Mouse (Mus musculus) midbrain, embryonic 10.5 days (tissue): ENCODE data around the gene Pik3cd. TPM values are rescaled to one million over a fixed set of nuclear protein-coding genes. Genes with fewer than 3 reads are reported as not detected.

Source experiments
- DNase-seq: peaks from one replicate; pipeline ENCODE4 v3.0.0-alpha.2; 2017; ENCODE audit warnings: low spot score
- H3K27ac ChIP-seq: fragments of 300-500 bp; sonication (generic); replicated peaks from 2 replicates; pipeline ENCODE4 v1.5.1; 2016; ENCODE audit warnings: mild to moderate bottlenecking
- H3K27me3 ChIP-seq: fragments of 300-500 bp; sonication (generic); 2 replicates; pipeline ENCODE4 v1.6.1; 2016; ENCODE audit warnings: low read depth, mild to moderate bottlenecking; ENCODE audit not compliant: poor library complexity, severe bottlenecking
- H3K36me3 ChIP-seq: fragments of 300-500 bp; sonication (generic); 2 replicates; pipeline ENCODE4 v1.6.1; 2016; ENCODE audit warnings: mild to moderate bottlenecking, moderate library complexity
- H3K4me1 ChIP-seq: fragments of 300-500 bp; sonication (generic); 2 replicates; pipeline ENCODE4 v1.6.1; 2016
- H3K4me3 ChIP-seq: fragments of 300-500 bp; sonication (generic); 2 replicates; pipeline ENCODE4 v1.5.1; 2016; ENCODE audit warnings: mild to moderate bottlenecking, moderate library complexity
- H3K9me3 ChIP-seq: fragments of 300-500 bp; sonication (generic); replicated peaks from 2 replicates; pipeline ENCODE4 v1.6.1; 2016; ENCODE audit warnings: mild to moderate bottlenecking
- WGBS: fragments of 180-500 bp; shearing (Covaris S2); methylation state at CpG from one replicate; pipeline ENCODE4 v1.1.7; 2016; 5-methylcytosine and 5-hydroxymethylcytosine counted together
- polyA plus RNA-seq: library from polyadenylated mRNA; unstranded; fragments of >200 nt; fragmentation: Nextera tagmentation; extraction: Ambion mirVana; gene quantifications from 2 replicates; pipeline ENCODE4 v1.2.1, GENCODE M21; 2016

Pik3cd gene
- polyA plus RNA-seq, 1 experiment from 2014 or later = 7.9 TPM

GRCm38 (mm10) chr4:149722104-149723020 lies 20.0 kb upstream of the Pik3cd start:
- peaks cover 99% of the 10 kb centered on the region for H3K36me3 ChIP-seq
- WGBS = 93% methylated on average over 24 of the region's 24 CpGs

DNA sequence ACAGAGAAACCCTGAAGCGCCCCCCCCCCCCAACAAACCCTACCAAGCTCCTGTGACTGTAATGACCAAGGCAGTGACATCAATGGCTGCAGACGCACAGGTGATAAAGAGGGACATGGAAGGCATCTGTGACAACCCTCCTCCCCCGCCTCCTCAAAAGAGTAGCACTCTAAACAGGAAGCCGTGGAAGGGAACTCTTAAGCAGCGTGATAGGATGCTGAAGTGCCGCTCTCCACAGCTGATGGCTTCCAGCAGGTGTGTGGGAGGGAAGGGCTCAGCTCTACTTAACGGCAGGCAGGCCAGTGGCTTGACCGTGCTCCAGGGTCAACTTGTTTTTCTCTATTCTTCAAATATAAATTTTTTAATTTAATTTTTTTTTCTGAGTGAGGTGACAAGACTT lies 18.8 kb upstream of the Pik3cd start:
- H3K36me3 ChIP-seq = peaks cover 99% of the 10 kb centered on the region

More at GRCm38 (mm10) chr4:149722104-149723020, 20.0 kb upstream of the Pik3cd start:
- H3K9me3 ChIP-seq = no peaks in the 10 kb centered on the region
- H3K4me3 ChIP-seq = no peak overlapping the region
- peaks cover 19% of the 10 kb centered on the region; the same call in 1 of the 2 replicates for H3K4me1 ChIP-seq
- H3K27me3 ChIP-seq = no peaks in the 10 kb centered on the region
- no peak for DNase-seq
- H3K27ac ChIP-seq = 0 out of 2 replicates have a peak overlapping the region, but pooled peaks have one; percentile 4

DNA sequence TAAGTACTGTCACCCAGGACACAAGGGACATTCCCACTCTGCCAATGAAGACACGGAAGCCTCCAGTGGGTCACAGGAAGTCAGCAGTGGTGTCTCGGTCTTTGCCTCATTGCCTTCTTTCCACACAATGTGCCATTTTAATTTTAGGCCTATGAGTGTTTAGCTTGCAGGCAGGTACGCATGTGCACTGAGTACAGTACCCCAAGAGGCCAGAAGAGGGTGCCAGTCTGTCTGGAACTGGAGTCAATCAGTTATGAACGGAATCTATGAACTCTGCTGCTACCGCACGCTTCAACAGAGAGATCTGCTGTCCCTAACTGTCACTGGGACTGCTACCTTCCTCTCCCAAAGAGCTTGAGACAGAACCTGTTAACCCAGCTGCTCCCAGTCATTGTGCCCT lies 17.3 kb upstream of the Pik3cd start:
- Histone ChIP-seq H3K4me3 (no peak overlapping the region), H3K27me3 (no peaks in the 10 kb centered on the region), H3K4me1 (peaks cover 15% of the 10 kb centered on the region; the same call in 1 of the 2 replicates), H3K9me3 (no peaks in the 10 kb centered on the region), H3K27ac (no peak overlapping the region), H3K36me3 (peaks cover 99% of the 10 kb centered on the region)
- no peak for DNase-seq
- WGBS = 88% methylated on average over 6 of the region's 6 CpGs

More for the DNA sequence above, 18.8 kb upstream of the Pik3cd start:
- Histone ChIP-seq H3K4me3 (no peak overlapping the region), H3K9me3 (no peaks in the 10 kb centered on the region), H3K27me3 (no peaks in the 10 kb centered on the region), H3K27ac (no peak overlapping the region), H3K4me1 (peaks cover 19% of the 10 kb centered on the region; the same call in 1 of the 2 replicates)
- DNase-seq = no peak
- WGBS = 93% methylated on average over 8 of the region's 8 CpGs

GRCm38 (mm10) chr4:149714542-149714941 lies 12.2 kb upstream of the Pik3cd start:
- Histone ChIP-seq H3K4me3 (no peak overlapping the region), H3K36me3 (peaks cover 50% of the 10 kb centered on the region), H3K9me3 (no peaks in the 10 kb centered on the region), H3K4me1 (peaks cover 21% of the 10 kb centered on the region), H3K27ac (no peak overlapping the region), H3K27me3 (no peaks in the 10 kb centered on the region)
- 87% methylated on average over 3 of the region's 3 CpGs for WGBS
- DNase-seq = no peak

DNA sequence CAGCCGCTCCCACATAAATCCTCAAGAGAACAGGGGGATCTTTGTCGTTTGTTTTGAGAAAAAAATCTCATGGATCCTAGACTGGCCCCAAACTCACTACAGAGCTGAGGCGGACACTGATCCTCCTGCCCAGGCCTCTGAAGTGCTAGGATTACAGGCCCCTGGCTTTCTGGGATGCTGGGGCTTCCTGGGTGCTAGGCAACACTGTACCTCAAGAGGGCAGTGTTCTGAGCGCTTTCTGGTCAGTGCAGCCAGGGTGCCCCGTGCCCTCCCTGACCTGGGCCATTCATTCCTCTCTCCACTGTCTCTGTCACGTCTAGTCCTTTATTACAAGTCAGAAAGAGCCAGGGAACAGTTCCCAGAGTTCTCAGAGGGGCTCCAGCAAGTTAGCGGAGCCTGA lies 9.6 kb upstream of the Pik3cd start:
- Histone ChIP-seq H3K9me3 (no peaks in the 10 kb centered on the region), H3K27ac (peak overlapping the region; percentile 65), H3K4me3 (no peak overlapping the region), H3K27me3 (no peaks in the 10 kb centered on the region), H3K36me3 (peaks cover 24% of the 10 kb centered on the region), H3K4me1 (peaks cover 21% of the 10 kb centered on the region)
- DNase-seq = peak; percentile 75
- 21% methylated on average over 7 of the region's 7 CpGs for WGBS

- Histone ChIP-seq H3K4me3 (no peak overlapping the region), H3K9me3 (no peaks in the 10 kb centered on the region), H3K27me3 (no peaks in the 10 kb centered on the region), H3K4me1 (peaks cover 21% of the 10 kb centered on the region), H3K36me3 (peaks cover 19% of the 10 kb centered on the region), H3K27ac (no peak overlapping the region)
- 91% methylated on average over 5 of the region's 5 CpGs for WGBS
- DNase-seq = no peak
Measured at GRCm38 (mm10) chr4:149711485-149711884, 9.1 kb upstream of the Pik3cd start.

DNA sequence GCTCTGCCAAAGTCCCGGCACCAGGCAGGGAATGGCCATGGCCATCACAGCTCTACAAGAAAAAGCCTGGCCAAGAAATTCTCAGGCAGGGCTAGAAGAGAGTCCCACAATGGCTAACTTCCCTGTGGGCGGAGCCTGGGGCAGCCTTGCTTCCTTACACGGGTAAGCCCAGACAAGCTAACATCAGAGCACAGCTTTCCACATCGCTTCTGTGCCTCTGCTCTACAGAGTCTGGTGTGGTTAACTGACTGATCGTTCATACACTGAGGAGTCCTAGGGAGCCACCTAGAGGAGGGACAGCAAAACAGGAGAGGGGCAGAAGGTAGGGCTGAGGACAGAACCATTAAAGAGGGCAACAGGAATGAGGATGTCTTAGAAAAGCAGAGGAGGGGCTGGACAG lies 8.1 kb upstream of the Pik3cd start:
- Histone ChIP-seq H3K27me3 (no peaks in the 10 kb centered on the region), H3K9me3 (no peaks in the 10 kb centered on the region), H3K4me3 (no peak overlapping the region), H3K36me3 (peaks cover 10% of the 10 kb centered on the region), H3K4me1 (peaks cover 21% of the 10 kb centered on the region), H3K27ac (no peak overlapping the region)
- DNase-seq = no peak
- 23% methylated on average over 5 of the region's 5 CpGs for WGBS

GRCm38 (mm10) chr4:149705941-149706340 lies 3.6 kb upstream of the Pik3cd start:
- peaks cover 2% of the 10 kb centered on the region for H3K27me3 ChIP-seq
- WGBS = 95% methylated on average over 8 of the region's 8 CpGs
- DNase-seq = no peak
- H3K27ac ChIP-seq = no peak overlapping the region
- H3K4me1 ChIP-seq = peaks cover 4% of the 10 kb centered on the region; the same call in 1 of the 2 replicates
- H3K4me3 ChIP-seq = no peak overlapping the region
- no peaks in the 10 kb centered on the region for H3K36me3 ChIP-seq
- no peaks in the 10 kb centered on the region for H3K9me3 ChIP-seq

DNA sequence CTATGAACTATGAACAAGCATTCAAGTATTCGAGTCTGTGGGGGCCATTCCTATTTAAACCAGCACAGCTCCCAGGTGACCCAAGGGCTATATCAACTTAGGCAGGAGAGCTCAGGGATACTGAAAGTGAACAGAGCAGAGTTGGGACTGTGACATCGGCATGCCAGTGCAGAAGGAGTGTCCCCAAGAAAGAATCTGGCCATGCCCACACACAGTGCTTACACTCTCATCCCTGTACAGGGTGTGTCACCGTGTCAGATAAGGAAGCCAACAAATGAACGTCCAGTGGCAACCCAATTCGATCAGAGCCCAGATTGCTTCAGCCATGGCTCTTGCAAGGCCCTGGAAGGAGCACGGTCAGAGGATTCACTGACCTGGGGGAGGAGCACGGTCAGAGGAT lies 2.9 kb upstream of the Pik3cd start:
- Histone ChIP-seq H3K36me3 (no peaks in the 10 kb centered on the region), H3K27me3 (peaks cover 9% of the 10 kb centered on the region), H3K27ac (no peak overlapping the region), H3K4me3 (no peak overlapping the region), H3K4me1 (peaks cover 3% of the 10 kb centered on the region; the same call in 1 of the 2 replicates), H3K9me3 (no peaks in the 10 kb centered on the region)
- DNase-seq = no peak
- 75% methylated on average over 7 of the region's 7 CpGs for WGBS

DNA sequence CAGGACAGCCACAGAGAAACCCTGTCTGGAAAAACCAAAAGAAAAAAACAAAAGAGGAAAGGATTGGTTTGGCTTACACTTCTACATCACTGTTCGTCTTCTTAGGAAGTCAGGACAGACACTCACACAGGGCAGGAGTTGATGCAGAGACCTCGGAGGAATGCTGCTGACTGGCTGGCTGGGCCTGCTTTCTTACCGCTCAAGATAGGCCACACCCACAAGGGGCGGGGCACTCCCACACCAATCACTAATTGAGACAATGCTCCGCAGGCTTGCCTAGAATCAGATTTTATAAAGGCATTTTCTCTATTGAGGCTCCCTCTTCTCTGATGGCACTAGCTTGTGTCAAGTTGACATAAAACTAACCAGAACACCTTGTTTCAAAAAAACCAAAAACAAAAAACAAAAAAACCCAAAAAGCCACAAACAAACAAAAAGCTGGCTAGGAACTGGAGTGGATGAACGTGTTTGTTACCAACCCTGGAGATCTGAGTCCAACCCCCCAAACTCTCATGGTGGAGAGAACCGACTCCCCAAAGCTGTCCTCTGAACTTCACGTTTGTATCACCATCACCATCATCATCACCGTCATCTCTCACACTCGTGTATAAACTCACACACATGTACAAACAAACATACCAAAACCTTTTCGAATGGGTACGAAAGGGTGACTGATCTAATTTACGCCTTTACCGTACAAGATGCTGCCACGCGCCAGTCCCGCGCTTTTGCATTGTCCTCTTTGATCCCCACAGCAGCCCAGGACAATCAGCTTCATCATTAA lies 753 bp downstream of the Pik3cd start:
- Histone ChIP-seq H3K36me3 (no peaks in the 10 kb centered on the region), H3K4me3 (no peak overlapping the region), H3K27ac (no peak overlapping the region), H3K9me3 (no peaks in the 10 kb centered on the region), H3K4me1 (peaks cover 18% of the 10 kb centered on the region), H3K27me3 (peaks cover 46% of the 10 kb centered on the region)
- WGBS = 68% methylated on average over 18 of the region's 18 CpGs
- no peak for DNase-seq

DNA sequence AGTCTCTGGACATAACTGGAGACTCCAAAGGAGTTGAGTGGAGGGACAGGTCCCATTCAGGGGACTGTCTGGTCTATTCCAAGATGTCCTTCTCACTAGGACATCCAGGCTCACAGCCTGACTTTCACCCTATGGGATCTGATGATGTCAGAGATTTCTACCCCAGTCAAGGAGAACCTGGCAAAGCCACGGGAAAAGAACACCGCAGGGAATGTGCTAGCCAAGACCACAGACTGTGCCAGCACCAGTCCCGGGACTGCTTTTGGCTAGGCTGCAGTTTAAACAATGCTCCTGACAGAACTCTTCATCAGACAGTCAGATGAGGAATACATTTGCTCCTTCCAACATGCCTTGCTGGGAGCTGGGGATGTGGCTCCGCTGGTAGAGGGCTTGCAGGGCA lies 2.4 kb downstream of the Pik3cd start:
- H3K4me1 ChIP-seq = peaks cover 20% of the 10 kb centered on the region
- WGBS = 90% methylated on average over 4 of the region's 4 CpGs

DNA sequence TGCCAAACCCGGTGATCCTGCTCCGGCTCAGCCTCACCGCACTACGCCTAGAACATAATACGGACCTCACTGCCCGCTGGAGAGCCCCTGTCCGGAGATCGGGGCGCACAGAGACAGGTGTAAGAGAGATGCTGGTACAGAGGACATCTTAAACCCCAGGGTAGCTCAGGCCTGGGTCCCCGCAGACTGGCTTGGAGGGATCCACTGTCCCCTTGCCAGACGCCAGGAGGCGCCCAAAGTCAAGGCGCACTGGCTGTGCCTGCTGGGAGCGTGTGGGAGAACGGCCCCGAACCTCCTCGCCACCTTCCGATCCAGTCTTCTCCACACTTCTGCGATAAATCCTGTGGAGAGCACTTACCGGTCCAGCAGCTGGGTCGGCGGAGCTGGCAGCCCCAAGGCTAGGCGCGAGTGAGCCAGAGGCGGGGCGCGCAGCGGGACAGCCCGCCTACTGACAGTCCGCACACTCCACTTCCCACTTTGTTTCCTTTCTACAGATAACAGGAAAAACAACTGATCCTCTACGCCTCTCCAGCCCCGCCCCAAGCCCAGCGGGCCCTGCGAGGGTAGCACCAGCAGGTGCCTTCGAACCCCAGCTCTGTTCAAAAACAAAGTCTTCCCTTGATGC lies 4.1 kb downstream of the Pik3cd start:
- Histone ChIP-seq H3K27me3 (peaks cover 66% of the 10 kb centered on the region), H3K27ac (peak overlapping the region; percentile 80), H3K9me3 (no peaks in the 10 kb centered on the region), H3K4me1 (peaks cover 20% of the 10 kb centered on the region), H3K4me3 (peak overlapping the region; percentile 62), H3K36me3 (no peaks in the 10 kb centered on the region)
- WGBS = under 1% methylated on average over 35 of the region's 35 CpGs
- peak; percentile 76 for DNase-seq

More for the DNA sequence above, 2.4 kb downstream of the Pik3cd start:
- Histone ChIP-seq H3K27ac (no peak overlapping the region), H3K4me3 (no peak overlapping the region), H3K36me3 (no peaks in the 10 kb centered on the region), H3K27me3 (peaks cover 62% of the 10 kb centered on the region), H3K9me3 (no peaks in the 10 kb centered on the region)
- no peak for DNase-seq
